Mouse (Mus musculus): ENCODE data around the gene Tmem82. TPM values are rescaled to one million over a fixed set of nuclear protein-coding genes. Genes with fewer than 3 reads are reported as not detected.
A peak's percentile ranks its signal among the peaks of the same experiment; 100 is the strongest.

The Tmem82 gene
- polyA plus RNA-seq, 1 experiment from 2014 or later = not detected

- H3K27ac ChIP-seq (ENCODE audit: low read depth, low read length) = no peak overlapping the region
- H3K9ac ChIP-seq (ENCODE audit: low read length) = no peak overlapping the region
- DNase-seq (ENCODE audit: low spot score) = no peak
- no peak for ATAC-seq
- H3K36me3 ChIP-seq (ENCODE audit: control insufficient read depth, insufficient read depth, low read length) = no peaks in the 10 kb centered on the region
- no peak overlapping the region for H3K4me3 ChIP-seq (ENCODE audit: low read depth, low read length)
- no peaks in the 10 kb centered on the region for H3K9me3 ChIP-seq (replicated peaks; ENCODE audit: control insufficient read depth, low read length)
- no peaks in the 10 kb centered on the region for H3K27me3 ChIP-seq (replicated peaks; ENCODE audit: control insufficient read depth, insufficient read depth, low read length)
- no peak overlapping the region for H3K4me2 ChIP-seq (ENCODE audit: low read length)
- 89% methylated on average over 3 of the region's 3 CpGs for WGBS
- H3K4me1 ChIP-seq (ENCODE audit: control insufficient read depth, insufficient read depth, low read length) = no peaks in the 10 kb centered on the region
Measured at GRCm38 (mm10) chr4:141578833-141579232, 39.6 kb downstream of the Tmem82 start.

GRCm38 (mm10) chr4:141576877-141577276 lies 41.6 kb downstream of the Tmem82 start:
- H3K36me3 ChIP-seq (ENCODE audit: control insufficient read depth, insufficient read depth, low read length) = no peaks in the 10 kb centered on the region
- H3K4me2 ChIP-seq (ENCODE audit: low read length) = no peak overlapping the region
- 92% methylated on average over 7 of the region's 7 CpGs for WGBS
- DNase-seq (ENCODE audit: low spot score) (no peak), ATAC-seq (no peak)
- no peaks in the 10 kb centered on the region for H3K27me3 ChIP-seq (replicated peaks; ENCODE audit: control insufficient read depth, insufficient read depth, low read length)
- H3K27ac ChIP-seq (ENCODE audit: low read depth, low read length) = no peak overlapping the region
- no peaks in the 10 kb centered on the region for H3K9me3 ChIP-seq (replicated peaks; ENCODE audit: control insufficient read depth, low read length)
- no peak overlapping the region for H3K4me3 ChIP-seq (ENCODE audit: low read depth, low read length)
- no peaks in the 10 kb centered on the region for H3K4me1 ChIP-seq (ENCODE audit: control insufficient read depth, insufficient read depth, low read length)
- no peak overlapping the region for H3K9ac ChIP-seq (ENCODE audit: low read length)

DNA sequence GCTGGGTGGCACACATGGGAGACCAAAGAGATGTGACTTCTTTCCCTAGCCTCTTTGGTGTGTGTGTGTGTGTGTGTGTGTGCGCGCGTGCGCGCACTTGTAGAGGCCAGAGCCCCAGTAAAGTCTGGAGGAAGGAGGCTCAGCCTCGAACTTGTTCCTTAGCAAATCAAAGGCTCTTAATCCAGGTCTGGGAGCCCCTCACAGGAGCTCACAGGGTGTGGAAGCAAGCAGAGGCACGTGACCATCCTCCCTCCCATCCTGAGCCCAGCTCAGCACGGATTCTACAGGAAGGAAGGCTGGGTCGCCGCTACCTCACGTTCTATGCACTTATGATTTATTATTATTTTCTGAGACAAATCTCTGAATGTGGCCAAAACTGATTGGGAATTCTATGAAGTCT lies 42.0 kb downstream of the Tmem82 start:
- DNase-seq (ENCODE audit: low spot score) (no peak), ATAC-seq (no peak)
- no peak overlapping the region for H3K4me3 ChIP-seq (ENCODE audit: low read depth, low read length)
- H3K27me3 ChIP-seq (replicated peaks; ENCODE audit: control insufficient read depth, insufficient read depth, low read length) = no peaks in the 10 kb centered on the region
- 90% methylated on average over 11 of the region's 11 CpGs for WGBS
- no peaks in the 10 kb centered on the region for H3K36me3 ChIP-seq (ENCODE audit: control insufficient read depth, insufficient read depth, low read length)
- H3K9ac ChIP-seq (ENCODE audit: low read length) = no peak overlapping the region
- no peak overlapping the region for H3K4me2 ChIP-seq (ENCODE audit: low read length)
- H3K27ac ChIP-seq (ENCODE audit: low read depth, low read length) = no peak overlapping the region
- no peaks in the 10 kb centered on the region for H3K4me1 ChIP-seq (ENCODE audit: control insufficient read depth, insufficient read depth, low read length)
- no peaks in the 10 kb centered on the region for H3K9me3 ChIP-seq (replicated peaks; ENCODE audit: control insufficient read depth, low read length)

DNA sequence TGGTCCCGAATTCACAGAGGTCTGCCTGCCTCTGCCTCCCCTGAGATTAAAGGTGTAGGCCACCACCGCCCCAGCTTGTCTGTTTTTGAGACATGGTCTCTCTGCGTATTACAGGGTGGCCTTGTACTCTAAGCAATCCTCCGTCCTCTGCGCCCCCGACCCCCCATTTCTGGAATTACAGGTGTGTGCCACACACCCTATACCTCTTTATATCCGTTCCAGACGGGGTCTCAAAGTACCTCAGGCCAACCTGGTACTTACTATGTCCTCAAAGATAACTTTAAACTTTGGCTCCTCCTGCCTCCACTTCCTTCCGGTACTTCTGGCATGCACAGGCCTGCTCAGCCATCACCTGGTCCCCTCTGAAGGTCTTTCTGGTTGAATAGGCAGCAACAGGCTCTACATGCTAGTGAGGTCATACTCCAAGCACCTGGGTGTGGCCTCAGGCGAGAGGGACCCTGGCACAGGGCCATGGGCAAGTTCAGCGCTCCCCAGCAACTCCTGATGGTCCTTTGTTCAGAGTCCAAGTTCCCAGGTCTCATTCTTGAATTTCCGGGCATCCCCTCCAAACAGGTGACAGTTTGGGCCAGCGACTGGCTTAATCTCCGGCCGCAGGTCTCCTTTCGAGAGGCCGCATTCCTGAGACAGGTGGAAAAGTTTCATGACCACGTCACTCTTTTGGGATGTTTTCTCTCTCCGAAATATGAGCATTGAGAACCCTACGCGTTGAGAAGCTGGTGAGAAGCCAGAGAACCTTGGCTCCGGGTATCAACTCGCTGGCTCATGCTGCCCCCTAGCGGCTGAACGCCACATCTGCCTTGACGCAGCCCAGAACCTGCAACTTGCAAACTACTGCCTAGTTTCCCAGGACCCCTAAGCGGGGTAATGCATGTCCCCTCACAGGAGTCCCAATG lies 43.4 kb downstream of the Tmem82 start:
- Histone ChIP-seq H3K9ac (ENCODE audit: low read length) (no peak overlapping the region), H3K4me2 (ENCODE audit: low read length) (no peak overlapping the region), H3K4me1 (ENCODE audit: control insufficient read depth, insufficient read depth, low read length) (no peaks in the 10 kb centered on the region), H3K4me3 (ENCODE audit: low read depth, low read length) (no peak overlapping the region), H3K9me3 (replicated peaks; ENCODE audit: control insufficient read depth, low read length) (no peaks in the 10 kb centered on the region), H3K27ac (ENCODE audit: low read depth, low read length) (no peak overlapping the region), H3K27me3 (replicated peaks; ENCODE audit: control insufficient read depth, insufficient read depth, low read length) (no peaks in the 10 kb centered on the region), H3K36me3 (ENCODE audit: control insufficient read depth, insufficient read depth, low read length) (no peaks in the 10 kb centered on the region)
- peak; percentile 90 for DNase-seq (ENCODE audit: low spot score)
- WGBS = 41% methylated on average over 27 of the region's 27 CpGs
- ATAC-seq = peak; percentile 61; the same call in 1 of the 2 replicates

GRCm38 (mm10) chr4:141573359-141573966 lies 45.0 kb downstream of the Tmem82 start:
- H3K4me2 ChIP-seq (ENCODE audit: low read length) = no peak overlapping the region
- H3K27me3 ChIP-seq (replicated peaks; ENCODE audit: control insufficient read depth, insufficient read depth, low read length) = no peaks in the 10 kb centered on the region
- ATAC-seq (no peak), DNase-seq (ENCODE audit: low spot score) (no peak)
- no peak overlapping the region for H3K27ac ChIP-seq (ENCODE audit: low read depth, low read length)
- H3K36me3 ChIP-seq (ENCODE audit: control insufficient read depth, insufficient read depth, low read length) = no peaks in the 10 kb centered on the region
- no peaks in the 10 kb centered on the region for H3K4me1 ChIP-seq (ENCODE audit: control insufficient read depth, insufficient read depth, low read length)
- no peaks in the 10 kb centered on the region for H3K9me3 ChIP-seq (replicated peaks; ENCODE audit: control insufficient read depth, low read length)
- no peak overlapping the region for H3K4me3 ChIP-seq (ENCODE audit: low read depth, low read length)
- 76% methylated on average over 6 of the region's 6 CpGs for WGBS
- no peak overlapping the region for H3K9ac ChIP-seq (ENCODE audit: low read length)

GRCm38 (mm10) chr4:141572668-141573358 lies 45.6 kb downstream of the Tmem82 start:
- no peak for DNase-seq (ENCODE audit: low spot score)
- H3K4me1 ChIP-seq (ENCODE audit: control insufficient read depth, insufficient read depth, low read length) = no peaks in the 10 kb centered on the region
- H3K27ac ChIP-seq (ENCODE audit: low read depth, low read length) = no peak overlapping the region
- no peaks in the 10 kb centered on the region for H3K27me3 ChIP-seq (replicated peaks; ENCODE audit: control insufficient read depth, insufficient read depth, low read length)
- no peak for ATAC-seq
- WGBS = 80% methylated on average over 7 of the region's 7 CpGs
- no peak overlapping the region for H3K4me3 ChIP-seq (ENCODE audit: low read depth, low read length)
- no peak overlapping the region for H3K4me2 ChIP-seq (ENCODE audit: low read length)
- H3K9ac ChIP-seq (ENCODE audit: low read length) = no peak overlapping the region
- H3K36me3 ChIP-seq (ENCODE audit: control insufficient read depth, insufficient read depth, low read length) = no peaks in the 10 kb centered on the region
- H3K9me3 ChIP-seq (replicated peaks; ENCODE audit: control insufficient read depth, low read length) = no peaks in the 10 kb centered on the region

DNA sequence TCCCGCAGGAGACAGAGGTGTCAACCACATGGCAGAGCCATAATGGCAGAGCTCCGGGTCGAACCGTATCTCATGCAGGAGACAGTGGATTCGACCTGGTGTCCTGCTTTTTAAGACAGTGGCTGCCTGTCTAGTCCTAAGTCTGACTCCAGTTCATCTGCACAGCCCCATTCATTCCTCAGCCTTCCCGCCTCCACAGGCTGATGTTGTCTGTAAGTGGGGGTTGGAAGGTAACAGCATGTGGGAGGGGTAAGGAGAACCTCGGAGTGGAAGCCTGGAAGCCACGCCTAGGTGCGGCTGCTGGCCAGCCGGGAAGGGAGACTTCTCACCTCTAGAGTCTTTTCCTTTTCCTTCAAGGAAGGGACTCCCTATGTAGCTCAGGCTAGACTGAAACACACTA lies 46.5 kb downstream of the Tmem82 start:
- no peaks in the 10 kb centered on the region for H3K4me1 ChIP-seq (ENCODE audit: control insufficient read depth, insufficient read depth, low read length)
- no peak overlapping the region for H3K27ac ChIP-seq (ENCODE audit: low read depth, low read length)
- no peak for DNase-seq (ENCODE audit: low spot score)
- H3K4me2 ChIP-seq (ENCODE audit: low read length) = no peak overlapping the region
- no peaks in the 10 kb centered on the region for H3K36me3 ChIP-seq (ENCODE audit: control insufficient read depth, insufficient read depth, low read length)
- WGBS = 78% methylated on average over 10 of the region's 10 CpGs
- H3K9ac ChIP-seq (ENCODE audit: low read length) = no peak overlapping the region
- H3K4me3 ChIP-seq (ENCODE audit: low read depth, low read length) = no peak overlapping the region
- no peaks in the 10 kb centered on the region for H3K27me3 ChIP-seq (replicated peaks; ENCODE audit: control insufficient read depth, insufficient read depth, low read length)
- no peaks in the 10 kb centered on the region for H3K9me3 ChIP-seq (replicated peaks; ENCODE audit: control insufficient read depth, low read length)
- ATAC-seq = no peak

DNA sequence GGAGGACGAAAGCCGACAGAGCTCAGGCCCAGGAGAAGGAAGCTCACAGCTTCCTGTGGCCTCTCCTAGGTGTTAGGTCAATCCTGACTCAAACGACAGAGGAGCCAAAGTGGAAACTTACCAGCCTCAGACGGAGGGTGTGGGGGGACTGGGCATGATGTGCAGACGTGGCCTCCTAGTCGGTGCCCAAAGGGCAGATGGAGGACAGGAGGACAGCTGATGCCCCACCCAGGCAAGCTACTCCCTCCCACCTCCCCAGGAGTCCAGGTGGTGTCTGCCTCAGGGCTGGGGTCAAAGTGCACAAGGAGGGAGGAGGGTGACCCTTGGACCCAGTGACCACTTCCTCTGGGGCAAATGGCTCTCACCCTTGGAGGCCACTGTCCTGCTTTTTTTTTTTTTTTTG lies 47.1 kb downstream of the Tmem82 start:
- DNase-seq (ENCODE audit: low spot score) (no peak), ATAC-seq (no peak)
- Histone ChIP-seq H3K4me1 (ENCODE audit: control insufficient read depth, insufficient read depth, low read length) (no peaks in the 10 kb centered on the region), H3K4me3 (ENCODE audit: low read depth, low read length) (no peak overlapping the region), H3K9ac (ENCODE audit: low read length) (no peak overlapping the region), H3K4me2 (ENCODE audit: low read length) (no peak overlapping the region), H3K27me3 (replicated peaks; ENCODE audit: control insufficient read depth, insufficient read depth, low read length) (no peaks in the 10 kb centered on the region), H3K27ac (ENCODE audit: low read depth, low read length) (no peak overlapping the region), H3K9me3 (replicated peaks; ENCODE audit: control insufficient read depth, low read length) (no peaks in the 10 kb centered on the region), H3K36me3 (ENCODE audit: control insufficient read depth, insufficient read depth, low read length) (no peaks in the 10 kb centered on the region)
- WGBS = 76% methylated on average over 6 of the region's 6 CpGs
